Mouse (Mus musculus) midbrain, embryonic 16.5 days (tissue): Measurements from ENCODE around the gene Asb5. TPM values are rescaled to one million over a fixed set of nuclear protein-coding genes. Genes with fewer than 3 reads are reported as not detected.
"Not testable (repeated sequence)": the region's sequence is repeated elsewhere in the genome, so short reads cannot be mapped to it uniquely, and the experiment has no call there.

ENCODE experiments used
- ATAC-seq: fragments of 200-750 bp; cut with Nextera tagmentation; 2 replicates; pipeline ENCODE4 v1.8.0; 2017; ENCODE audit warnings: moderate TSS enrichment
- H3K27ac ChIP-seq: fragments of 300-500 bp; sonication (generic); 2 replicates; pipeline ENCODE4 v1.5.1; 2014; ENCODE audit warnings: mild to moderate bottlenecking, low read length, mixed read lengths
- H3K27me3 ChIP-seq: fragments of 300-500 bp; sonication (generic); 2 replicates; pipeline ENCODE4 v1.6.1; 2014; ENCODE audit warnings: low read depth, low read length, mixed read lengths; ENCODE audit not compliant: control insufficient read depth, insufficient read depth
- H3K36me3 ChIP-seq: fragments of 300-500 bp; sonication (generic); 2 replicates; pipeline ENCODE4 v1.6.1; 2014; ENCODE audit warnings: mild to moderate bottlenecking, low read length, moderate library complexity, mixed read lengths; ENCODE audit not compliant: control insufficient read depth, insufficient read depth
- H3K4me1 ChIP-seq: fragments of 300-500 bp; sonication (generic); 2 replicates; pipeline ENCODE4 v1.6.1; 2014; ENCODE audit warnings: mild to moderate bottlenecking, low read length, mixed read lengths; ENCODE audit not compliant: control insufficient read depth, insufficient read depth
- H3K4me2 ChIP-seq: fragments of 300-500 bp; sonication (generic); 2 replicates; pipeline ENCODE4 v1.6.1; 2014; ENCODE audit warnings: mild to moderate bottlenecking, low read length, mixed read lengths
- H3K4me3 ChIP-seq: fragments of 300-500 bp; sonication (generic); 2 replicates; pipeline ENCODE4 v1.5.1; 2014; ENCODE audit warnings: low read depth, mild to moderate bottlenecking, low read length, moderate library complexity, mixed read lengths
- H3K9ac ChIP-seq: fragments of 300-500 bp; sonication (generic); 2 replicates; pipeline ENCODE4 v1.6.1; 2014; ENCODE audit warnings: low read depth, low read length, mixed read lengths
- H3K9me3 ChIP-seq: fragments of 300-500 bp; sonication (generic); replicated peaks from 2 replicates; pipeline ENCODE4 v1.6.1; 2014; ENCODE audit warnings: mild to moderate bottlenecking, low read length, mixed read lengths; ENCODE audit not compliant: control insufficient read depth, poor library complexity, severe bottlenecking
- WGBS: fragments of 180-500 bp; shearing (Covaris S2); extraction: QIAGEN DNeasy Blood & Tissue Kit; methylation state at CpG from one replicate; pipeline ENCODE4 v1.1.7; 2014; 5-methylcytosine and 5-hydroxymethylcytosine counted together
- polyA plus RNA-seq: library from polyadenylated mRNA; unstranded; fragments of >200 nt; fragmentation: Nextera tagmentation; extraction: Ambion mirVana; gene quantifications from 2 replicates; pipeline ENCODE4 v1.2.1, GENCODE M21; 2015

Asb5 gene
- polyA plus RNA-seq, 1 experiment from 2014 or later: 4.9 TPM

GRCm38 (mm10) chr8:54596940-54597339, 67.6 kb downstream of the Asb5 start:
- Histone ChIP-seq H3K27ac (no peak overlapping the region), H3K9ac (no peak overlapping the region), H3K4me2 (no peak overlapping the region), H3K27me3 (no peaks in the 10 kb centered on the region), H3K36me3 (no peaks in the 10 kb centered on the region), H3K9me3 (no peaks in the 10 kb centered on the region), H3K4me3 (no peak overlapping the region), H3K4me1 (peaks cover 17% of the 10 kb centered on the region)
- ATAC-seq: no peak
- 78% methylated on average over 2 of the region's 2 CpGs for WGBS

- Histone ChIP-seq H3K4me2 (no peak overlapping the region), H3K9ac (no peak overlapping the region), H3K27me3 (no peaks in the 10 kb centered on the region), H3K4me1 (peaks cover 17% of the 10 kb centered on the region), H3K4me3 (no peak overlapping the region), H3K9me3 (no peaks in the 10 kb centered on the region), H3K27ac (no peak overlapping the region), H3K36me3 (no peaks in the 10 kb centered on the region)
- WGBS: 81% methylated on average over 2 of the region's 2 CpGs
- no peak for ATAC-seq
Measured at GRCm38 (mm10) chr8:54597386-54597785, 68.0 kb downstream of the Asb5 start.

- Histone ChIP-seq H3K4me2 (peak within 1 kb of the TSS; percentile 64), H3K36me3 (no peaks in the 10 kb centered on the region), H3K27me3 (no peaks in the 10 kb centered on the region), H3K9me3 (no peaks in the 10 kb centered on the region), H3K27ac (peak within 1 kb of the TSS; percentile 68), H3K4me1 (peaks cover 8% of the 10 kb centered on the region), H3K9ac (peak within 1 kb of the TSS; percentile 53), H3K4me3 (peak within 1 kb of the TSS; percentile 32)
- WGBS: 3% methylated on average over 21 of the region's 21 CpGs
- ATAC-seq: peak; percentile 94
Measured at GRCm38 (mm10) chr8:54600671-54601251, 71.4 kb downstream of the Asb5 start, which contains the start of gene Spata4. Gene Spata4 (plus strand): TSS chr8:54600781.

- ATAC-seq: no peak
- Histone ChIP-seq H3K9me3 (no peaks in the 10 kb centered on the region), H3K4me1 (peaks cover 8% of the 10 kb centered on the region), H3K9ac (no peak overlapping the region), H3K27me3 (no peaks in the 10 kb centered on the region), H3K36me3 (no peaks in the 10 kb centered on the region), H3K4me3 (no peak overlapping the region), H3K27ac (no peak overlapping the region), H3K4me2 (no peak overlapping the region)
- 78% methylated on average over 4 of the region's 4 CpGs for WGBS
Measured at GRCm38 (mm10) chr8:54603440-54603839, 74.1 kb downstream of the Asb5 start.

GRCm38 (mm10) chr8:54609336-54609735, 80.0 kb downstream of the Asb5 start:
- Histone ChIP-seq H3K4me2 (no peak overlapping the region), H3K9ac (no peak overlapping the region), H3K27ac (no peak overlapping the region), H3K36me3 (no peaks in the 10 kb centered on the region), H3K27me3 (no peaks in the 10 kb centered on the region), H3K9me3 (no peaks in the 10 kb centered on the region), H3K4me1 (no peaks in the 10 kb centered on the region), H3K4me3 (no peak overlapping the region)
- 83% methylated on average over 2 of the region's 2 CpGs for WGBS
- ATAC-seq: no peak

GRCm38 (mm10) chr8:54610238-54610637, 80.9 kb downstream of the Asb5 start:
- H3K4me3 ChIP-seq: no peak overlapping the region
- no peak overlapping the region for H3K4me2 ChIP-seq
- H3K9ac ChIP-seq: no peak overlapping the region
- WGBS: 78% methylated on average over 4 of the region's 4 CpGs
- no peaks in the 10 kb centered on the region for H3K4me1 ChIP-seq
- no peaks in the 10 kb centered on the region for H3K9me3 ChIP-seq
- no peaks in the 10 kb centered on the region for H3K36me3 ChIP-seq
- H3K27ac ChIP-seq: no peak overlapping the region
- H3K27me3 ChIP-seq: no peaks in the 10 kb centered on the region
- no peak for ATAC-seq

GRCm38 (mm10) chr8:54616710-54617109, 87.3 kb downstream of the Asb5 start:
- ATAC-seq, H3K4me1 ChIP-seq, H3K36me3 ChIP-seq, H3K27ac ChIP-seq, H3K9me3 ChIP-seq, H3K4me3 ChIP-seq, H3K9ac ChIP-seq, H3K4me2 ChIP-seq, H3K27me3 ChIP-seq: not testable (repeated sequence)
- WGBS: 91% methylated on average over 17 of the region's 17 CpGs

Other genes starting within 250 kb of the Asb5 start
- gene Spcs3, start 418 bp downstream of the Asb5 start, polyA plus RNA-seq: 50.4 and 52.7 TPM in 2 replicates
- gene Spata4, start 71.2 kb downstream of the Asb5 start, polyA plus RNA-seq: 0.60 TPM in 1 of 2 replicates, not detected in the other